Comparison of ENCODE assay signal across 7 mouse cellular contexts in the genomic region with DNA sequence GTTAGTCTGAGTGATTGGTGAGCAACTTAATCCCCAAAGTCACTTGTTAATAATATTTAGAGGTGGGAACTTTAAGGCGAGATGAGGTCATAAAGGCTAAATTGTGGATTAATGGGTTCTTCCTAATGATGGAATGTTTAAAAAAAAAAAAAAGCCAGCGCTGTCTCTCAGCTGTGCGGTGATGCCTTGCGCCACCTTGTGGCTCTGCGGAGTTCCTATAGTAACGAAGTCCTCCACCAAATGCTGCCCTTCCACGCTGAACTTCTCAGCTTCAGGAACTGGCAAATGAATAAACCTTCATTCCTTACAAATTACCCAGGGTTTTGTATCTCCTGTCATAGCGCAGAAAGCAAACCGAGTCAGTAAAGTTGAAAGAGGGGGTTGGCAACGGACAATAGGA. TPM values are rescaled to one million over a fixed set of nuclear protein-coding genes. Genes with fewer than 3 reads are reported as not detected.
DNase-seq lines count a peak whose midpoint lies in the region; ATAC-seq and TF ChIP-seq lines count a peak whose summit lies in the region.

No protein-coding gene starts in this region.

- no peak for ATAC-seq in intestine, embryonic 14.5 days (replicated peaks; ENCODE audit: low FRiP score, low TSS enrichment, low read depth)
- ATAC-seq in intestine, embryonic 16.5 days: no peak
- ATAC-seq in liver, postnatal 0 days: no peak

- H3K4me2 ChIP-seq in intestine, embryonic 14.5 days (ENCODE audit: low read length): no peak overlapping the region
- no peak overlapping the region for H3K4me2 ChIP-seq in intestine, embryonic 16.5 days (ENCODE audit: low read depth, low read length)
- H3K4me2 ChIP-seq in liver, postnatal 0 days (ENCODE audit: low read depth, low read length): no peak overlapping the region

- H3K27me3 ChIP-seq in intestine, embryonic 14.5 days (replicated peaks; ENCODE audit: control insufficient read depth, insufficient read depth, low read length): no peaks in the 10 kb centered on the region
- no peaks in the 10 kb centered on the region for H3K27me3 ChIP-seq in intestine, embryonic 16.5 days (replicated peaks; ENCODE audit: control insufficient read depth, insufficient read depth, low read length)
- no peaks in the 10 kb centered on the region for H3K27me3 ChIP-seq in liver, postnatal 0 days (ENCODE audit: insufficient read depth, low read length)

- no peak for TF ChIP-seq EP300 in liver, postnatal 0 days (IDR thresholded peaks at IDR 0.05; ENCODE audit: low read depth)

- no peaks in the 10 kb centered on the region for H3K9me3 ChIP-seq in intestine, embryonic 14.5 days (ENCODE audit: control insufficient read depth, low read length)
- H3K9me3 ChIP-seq in intestine, embryonic 16.5 days (ENCODE audit: control insufficient read depth, low read length): no peaks in the 10 kb centered on the region
- H3K9me3 ChIP-seq in liver, postnatal 0 days (ENCODE audit: low read length): no peaks in the 10 kb centered on the region

- no peak overlapping the region for H3K27ac ChIP-seq in intestine, embryonic 14.5 days (ENCODE audit: low read depth)
- no peak overlapping the region for H3K27ac ChIP-seq in intestine, embryonic 16.5 days (ENCODE audit: low read length)
- no peak overlapping the region for H3K27ac ChIP-seq in liver, postnatal 0 days (ENCODE audit: low read depth)

- H3K36me3 ChIP-seq in intestine, embryonic 14.5 days (ENCODE audit: control insufficient read depth, insufficient read depth, low read length): no peaks in the 10 kb centered on the region
- H3K36me3 ChIP-seq in intestine, embryonic 16.5 days (ENCODE audit: control insufficient read depth, insufficient read depth, low read length): no peaks in the 10 kb centered on the region
- no peaks in the 10 kb centered on the region for H3K36me3 ChIP-seq in liver, postnatal 0 days (replicated peaks; ENCODE audit: insufficient read depth, low read length)

- H3K4me1 ChIP-seq in intestine, embryonic 14.5 days (replicated peaks; ENCODE audit: control insufficient read depth, insufficient read depth, low read length): no peaks in the 10 kb centered on the region
- no peaks in the 10 kb centered on the region for H3K4me1 ChIP-seq in intestine, embryonic 16.5 days (ENCODE audit: control insufficient read depth, insufficient read depth, low read length)
- H3K4me1 ChIP-seq in liver, postnatal 0 days (ENCODE audit: insufficient read depth): 0 out of 2 replicates have a peak, but pooled peaks cover 2% of the 10 kb centered on the region

- peak; percentile 70 for TF ChIP-seq CTCF in liver, postnatal 0 days (IDR thresholded peaks at IDR 0.05; ENCODE audit: low read depth)

- 10% methylated on average over 10 of the region's 10 CpGs for WGBS in intestine, embryonic 14.5 days
- 13% methylated on average over 10 of the region's 10 CpGs for WGBS in intestine, embryonic 16.5 days
- WGBS in liver, postnatal 0 days (ENCODE audit: insufficient replicate concordance): 11% methylated on average over 10 of the region's 10 CpGs

- no peak overlapping the region for H3K9ac ChIP-seq in intestine, embryonic 14.5 days (ENCODE audit: low read length)
- no peak overlapping the region for H3K9ac ChIP-seq in intestine, embryonic 16.5 days (ENCODE audit: low read depth, low read length)
- no peak overlapping the region for H3K9ac ChIP-seq in liver, postnatal 0 days (replicated peaks)

- no peak overlapping the region for H3K4me3 ChIP-seq in intestine, embryonic 14.5 days (ENCODE audit: low read depth, low read length)
- no peak overlapping the region for H3K4me3 ChIP-seq in intestine, embryonic 16.5 days (ENCODE audit: low read length)
- H3K4me3 ChIP-seq in liver, postnatal 0 days (ENCODE audit: low read depth, low read length): no peak overlapping the region

- DNase-seq in intestine, embryonic 14.5 days (ENCODE audit: low spot score): peak; percentile 55
- peak; percentile 28 for DNase-seq in MEL-GATA-1-ER (ENCODE audit: extremely low read depth, low read depth)
- DNase-seq in cerebellum, postnatal 36 days: peak; percentile 38 to 45
- peak; percentile 25 to 46 for DNase-seq in kidney, adult 8-10 months
- peak; percentile 45 for DNase-seq in liver, postnatal 0 days
- DNase-seq in retina, postnatal 7 days (ENCODE audit: low read depth, low spot score): peak; percentile 19

RNA-seq across cellular contexts. Expression of a gene that starts 27.0 kb away (rescaled TPM):
- polyA plus RNA-seq in intestine, embryonic 14.5 days (2014; fragmentation: Nextera tagmentation; extraction: Ambion mirVana): 2,140 and 2,401 TPM in 2 replicates
- 1,525 and 1,563 TPM in 2 replicates for polyA plus RNA-seq in intestine, embryonic 16.5 days (2015; fragmentation: Nextera tagmentation; extraction: Ambion mirVana)
- polyA plus RNA-seq in liver, postnatal 0 days (2015; fragmentation: Nextera tagmentation; extraction: Ambion mirVana): 1,274 and 1,279 TPM in 2 replicates

RNA-seq across cellular contexts. Expression of a gene that starts 36.6 kb away (rescaled TPM):
- 19.7 and 23.4 TPM in 2 replicates for polyA plus RNA-seq in intestine, embryonic 14.5 days (2014; fragmentation: Nextera tagmentation; extraction: Ambion mirVana)
- polyA plus RNA-seq in intestine, embryonic 16.5 days (2015; fragmentation: Nextera tagmentation; extraction: Ambion mirVana): 13.2 and 17.3 TPM in 2 replicates
- polyA plus RNA-seq in liver, postnatal 0 days (2015; fragmentation: Nextera tagmentation; extraction: Ambion mirVana): 8.8 and 9.6 TPM in 2 replicates

RNA-seq across cellular contexts. Expression of a gene that starts 51.9 kb away (rescaled TPM):
- polyA plus RNA-seq in intestine, embryonic 14.5 days (2014; fragmentation: Nextera tagmentation; extraction: Ambion mirVana): 678 and 785 TPM in 2 replicates
- polyA plus RNA-seq in intestine, embryonic 16.5 days (2015; fragmentation: Nextera tagmentation; extraction: Ambion mirVana): 602 and 654 TPM in 2 replicates
- 543 and 555 TPM in 2 replicates for polyA plus RNA-seq in liver, postnatal 0 days (2015; fragmentation: Nextera tagmentation; extraction: Ambion mirVana)

RNA-seq across cellular contexts. Expression of a gene that starts 52.0 kb away (rescaled TPM):
- polyA plus RNA-seq in intestine, embryonic 14.5 days (2014; fragmentation: Nextera tagmentation; extraction: Ambion mirVana): 41.5 and 49.4 TPM in 2 replicates
- 35.6 and 39.7 TPM in 2 replicates for polyA plus RNA-seq in intestine, embryonic 16.5 days (2015; fragmentation: Nextera tagmentation; extraction: Ambion mirVana)
- polyA plus RNA-seq in liver, postnatal 0 days (2015; fragmentation: Nextera tagmentation; extraction: Ambion mirVana): 23.1 and 25.0 TPM in 2 replicates
